Mouse (Mus musculus) cerebellum, postnatal 36 days (tissue): ENCODE measurements at regions not wholly inside any gene's neighbourhood (a gene's known extent, or its start where the extent isn't known, plus 50 kb on each side); places are given as distances from the start of the nearest gene placed in this dataset.

Experiments used
- DNase-seq, 2 experiments: peaks; one replicate each; pipeline ENCODE4 v3.0.0; 2021 to 2022; ENCODE audit warnings: mixed read lengths in 2 of 2

GRCm38 (mm10) chr1:183624266-183624665, 206.3 kb downstream of the Hhipl2 start:
- peak; percentile 15 to 32 for DNase-seq

GRCm38 (mm10) chr1:183633810-183634209, 215.8 kb downstream of the Hhipl2 start:
- no peak for DNase-seq

GRCm38 (mm10) chr1:183634836-183635235, 216.8 kb downstream of the Hhipl2 start:
- DNase-seq = no peak

GRCm38 (mm10) chr1:183637214-183637613, 219.2 kb downstream of the Hhipl2 start:
- no peak for DNase-seq

- DNase-seq = no peak
Observed at GRCm38 (mm10) chr1:183639332-183639731, 221.3 kb downstream of the Hhipl2 start.

GRCm38 (mm10) chr1:183640568-183640967, 222.6 kb downstream of the Hhipl2 start:
- no peak for DNase-seq

GRCm38 (mm10) chr1:183644001-183644400, 226.0 kb downstream of the Hhipl2 start:
- no peak for DNase-seq

GRCm38 (mm10) chr1:183653878-183654277, 235.9 kb downstream of the Hhipl2 start:
- no peak for DNase-seq

GRCm38 (mm10) chr1:183657043-183657442, 239.0 kb downstream of the Hhipl2 start:
- peak; percentile 49 for DNase-seq

GRCm38 (mm10) chr1:183660541-183660940, 242.5 kb downstream of the Hhipl2 start:
- DNase-seq = no peak

- peak; percentile 23 to 48 for DNase-seq
Observed at GRCm38 (mm10) chr1:183662369-183663043, 244.5 kb downstream of the Hhipl2 start.

- DNase-seq = no peak
Observed at GRCm38 (mm10) chr1:183669271-183669670, 251.3 kb downstream of the Hhipl2 start.

GRCm38 (mm10) chr1:183669674-183670073, 251.7 kb downstream of the Hhipl2 start:
- DNase-seq = peak; percentile 43 to 50

- DNase-seq = no peak
Observed at GRCm38 (mm10) chr1:183670542-183670941, 252.5 kb downstream of the Hhipl2 start.

- no peak for DNase-seq
Observed at GRCm38 (mm10) chr1:183671541-183671940, 253.5 kb downstream of the Hhipl2 start.

GRCm38 (mm10) chr1:183672521-183672920, 254.5 kb downstream of the Hhipl2 start:
- no peak for DNase-seq

- no peak for DNase-seq
Observed at GRCm38 (mm10) chr1:183677585-183677984, 259.6 kb downstream of the Hhipl2 start.

GRCm38 (mm10) chr1:183679949-183680348, 261.9 kb downstream of the Hhipl2 start:
- peak in 1 of 2 experiments; percentile 14 for DNase-seq

GRCm38 (mm10) chr1:183686056-183686455, 268.0 kb downstream of the Hhipl2 start:
- no peak for DNase-seq

- DNase-seq = no peak
Observed at GRCm38 (mm10) chr1:183692756-183693155, 274.7 kb downstream of the Hhipl2 start.

GRCm38 (mm10) chr1:183699284-183699683, 281.3 kb downstream of the Hhipl2 start:
- DNase-seq = peak; percentile 21 to 23

GRCm38 (mm10) chr1:183702888-183703287, 284.9 kb downstream of the Hhipl2 start:
- no peak for DNase-seq

GRCm38 (mm10) chr1:183712895-183713294, 294.9 kb downstream of the Hhipl2 start:
- no peak for DNase-seq

GRCm38 (mm10) chr1:183717060-183717459, 296.0 kb upstream of the Dusp10 start:
- DNase-seq = no peak

- no peak for DNase-seq
Observed at GRCm38 (mm10) chr1:183749126-183749525, 264.0 kb upstream of the Dusp10 start.
